Mouse (Mus musculus) spleen, postnatal 36 days (tissue): ENCODE data around the gene Ccser1.

ENCODE experiments used
- DNase-seq, 2 experiments: peaks; one replicate each; pipeline ENCODE4 v3.0.0; 2022; ENCODE audit warnings: low spot score in 2 of 2, mixed read lengths in 1 of 2

The Ccser1 gene

GRCm38 (mm10) chr6:61687002-61687401, 506.9 kb downstream of the Ccser1 start:
- DNase-seq, result no peak

DNA sequence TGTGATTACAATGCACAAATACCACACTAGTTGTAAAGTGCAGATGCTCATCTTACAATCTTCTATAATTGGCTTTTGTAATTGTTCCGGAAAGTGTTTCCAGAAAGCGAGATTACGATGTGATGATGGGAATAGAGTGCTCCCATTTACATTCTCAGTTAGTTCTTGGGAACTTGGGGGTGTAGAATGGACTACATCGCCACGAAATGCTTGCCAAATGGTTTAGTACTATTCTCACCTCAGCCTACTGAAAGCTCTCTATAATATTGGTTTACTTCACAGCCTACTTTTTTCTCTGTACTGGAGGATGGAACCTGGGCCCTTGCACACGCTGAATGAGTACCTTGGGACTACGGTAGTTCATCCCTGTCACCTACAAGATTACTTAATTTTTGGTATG, 522.9 kb downstream of the Ccser1 start:
- no peak for DNase-seq

DNA sequence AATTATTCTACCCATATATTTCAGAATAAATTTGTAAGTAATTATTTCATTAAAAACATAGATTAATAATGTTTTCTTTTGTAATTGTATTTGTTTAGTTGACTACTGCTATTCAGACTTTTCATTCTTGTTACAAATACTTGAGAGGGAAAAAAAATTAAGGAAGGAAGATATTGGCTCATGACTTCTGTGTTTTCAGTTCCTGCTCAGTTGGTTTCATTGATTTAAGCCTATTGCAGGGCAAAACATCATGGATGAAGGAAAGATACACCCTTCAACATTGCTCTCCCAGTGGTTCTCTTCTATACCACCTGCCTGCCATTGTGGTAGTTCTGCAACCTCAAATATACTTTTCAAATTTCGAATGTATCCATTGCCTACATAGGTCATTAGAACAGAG, 541.1 kb downstream of the Ccser1 start:
- no peak for DNase-seq

DNA sequence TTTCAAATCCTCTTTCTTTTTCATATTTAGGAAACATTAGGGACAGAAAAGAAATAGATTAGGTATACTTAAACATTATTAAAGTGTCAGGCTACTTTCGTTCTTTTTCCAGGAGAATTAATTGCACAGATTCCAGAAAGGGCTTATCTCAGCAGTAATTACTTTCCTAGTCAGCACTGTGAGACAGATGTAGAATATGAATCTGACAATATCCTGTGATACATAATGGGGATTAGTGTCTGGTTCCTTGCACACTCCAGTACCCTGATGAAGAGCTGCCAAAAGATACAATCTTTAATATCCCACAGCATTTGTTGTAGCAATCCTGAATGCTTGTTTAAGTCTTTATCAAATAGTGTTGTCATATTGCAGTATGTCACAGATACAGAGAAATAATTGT, 548.9 kb downstream of the Ccser1 start:
- no peak for DNase-seq

GRCm38 (mm10) chr6:61730088-61730880, 550.2 kb downstream of the Ccser1 start:
- no peak for DNase-seq

GRCm38 (mm10) chr6:61746346-61746745, 566.2 kb downstream of the Ccser1 start:
- no peak for DNase-seq

DNA sequence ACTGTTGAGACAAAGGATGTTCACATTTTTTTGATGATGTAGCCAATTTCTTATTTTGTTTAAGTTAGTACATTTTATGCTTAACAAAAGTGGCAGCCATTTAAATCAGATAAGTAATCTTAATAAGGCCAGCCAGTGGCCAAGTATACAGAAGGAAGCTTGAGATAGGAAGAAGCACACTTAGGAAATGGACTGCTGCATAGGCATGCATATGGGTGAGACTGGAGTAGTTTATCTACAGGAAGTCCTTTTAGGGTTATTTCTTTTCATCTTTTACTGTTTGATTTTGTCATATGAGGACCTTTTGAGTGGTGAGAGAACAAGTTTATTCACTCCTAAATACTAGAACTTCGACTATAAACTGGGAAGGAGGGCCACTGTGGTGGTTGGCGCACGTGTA, 582.0 kb downstream of the Ccser1 start:
- no peak for DNase-seq

DNA sequence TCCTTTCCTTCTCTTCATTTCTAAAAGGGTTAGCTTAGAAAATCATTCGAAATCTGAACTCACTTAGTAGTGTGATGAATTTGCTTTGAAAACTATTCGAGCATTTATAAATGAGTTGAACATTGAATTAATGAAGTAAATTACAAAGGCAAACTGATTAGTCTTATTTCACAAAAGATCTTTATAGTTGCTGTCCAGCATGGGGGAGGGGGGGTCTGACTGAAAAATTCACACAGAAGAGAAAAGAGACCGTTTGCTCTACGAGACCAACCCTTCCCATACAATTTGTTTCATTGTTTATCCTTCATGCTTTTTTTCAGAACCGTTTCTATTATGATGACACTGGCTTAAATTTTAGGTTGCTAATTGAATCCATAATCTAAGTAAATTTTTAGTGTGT, 583.3 kb downstream of the Ccser1 start:
- no peak for DNase-seq

DNA sequence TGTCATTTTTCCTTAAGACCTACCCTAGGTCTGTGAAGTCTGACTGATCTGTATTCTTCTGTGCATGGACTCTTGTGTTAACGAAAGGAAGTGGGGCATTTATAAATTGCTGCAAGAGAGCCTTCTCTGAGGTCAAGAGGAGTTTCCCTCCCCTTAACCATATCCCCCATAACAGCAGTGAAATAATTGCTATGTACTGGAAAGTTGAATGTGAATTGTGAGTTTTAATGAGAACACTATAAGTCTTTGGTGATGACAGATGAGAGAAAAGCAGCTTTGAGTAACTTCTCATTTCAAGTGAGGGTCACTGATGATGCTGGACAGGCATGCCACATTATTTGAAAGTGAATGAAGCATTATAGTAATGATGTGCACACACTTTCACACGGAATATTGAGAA, 585.7 kb downstream of the Ccser1 start:
- DNase-seq, result no peak

GRCm38 (mm10) chr6:61767151-61767550, 587.0 kb downstream of the Ccser1 start:
- no peak for DNase-seq

DNA sequence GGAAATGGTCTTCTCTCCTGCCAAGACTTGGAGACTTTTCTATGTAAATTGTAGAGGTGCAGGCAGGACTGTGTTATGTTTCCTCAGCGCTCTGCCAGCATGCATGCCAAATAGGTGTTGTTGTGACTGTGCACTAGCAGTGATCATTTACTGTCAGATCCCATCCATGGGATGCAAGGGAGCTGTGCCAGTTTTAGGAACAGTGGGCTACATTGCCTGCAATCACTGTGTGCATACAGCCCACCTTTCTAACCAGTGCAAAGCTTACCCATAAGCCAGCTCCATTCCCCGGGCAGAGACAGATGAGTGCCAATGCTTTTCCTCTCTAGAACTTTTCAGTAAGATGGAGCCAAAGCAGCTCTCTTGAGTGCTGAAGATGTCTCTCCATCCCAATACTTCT, 606.6 kb downstream of the Ccser1 start:
- no peak for DNase-seq

DNA sequence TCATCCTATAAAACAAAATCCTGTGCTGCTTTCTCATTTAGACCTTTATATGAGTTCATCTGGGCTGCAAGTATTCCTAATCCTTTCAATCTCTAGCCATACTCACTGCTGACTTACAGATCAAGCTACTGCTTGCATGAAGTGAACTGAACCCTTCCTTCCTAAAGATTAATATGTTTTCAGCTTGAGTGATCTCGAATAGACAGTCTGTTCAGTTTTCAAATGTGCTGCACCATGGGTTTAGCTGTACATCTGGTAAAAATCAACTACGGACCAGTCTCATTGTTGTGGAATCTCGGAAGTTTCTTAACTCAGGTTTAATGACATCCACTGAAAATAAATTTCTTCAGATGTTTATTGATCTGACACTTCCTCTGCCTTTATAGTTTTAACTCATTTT, 620.8 kb downstream of the Ccser1 start:
- DNase-seq, result no peak

- DNase-seq, result no peak
These were observed 625.4 kb downstream of the Ccser1 start for GRCm38 (mm10) chr6:61805481-61805880.

DNA sequence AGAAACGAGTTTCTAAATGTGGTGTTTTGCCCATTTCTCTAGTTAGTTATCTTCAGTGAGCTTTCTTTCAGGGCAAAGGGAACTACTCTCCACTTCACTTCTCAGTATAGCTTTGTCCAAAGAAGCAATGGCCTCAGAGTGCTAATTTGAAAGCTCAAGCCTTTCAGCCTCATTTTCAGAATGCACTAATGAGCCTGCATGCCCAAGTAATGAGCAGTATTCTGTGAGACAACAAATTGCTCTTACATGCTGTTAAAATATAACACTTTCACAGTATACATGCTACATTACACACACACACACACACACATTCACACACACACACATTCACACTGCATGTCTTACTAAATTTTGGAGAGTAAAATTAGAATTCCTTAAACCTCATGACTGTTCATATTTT, 637.6 kb downstream of the Ccser1 start:
- DNase-seq, result no peak

GRCm38 (mm10) chr6:61876302-61876701, 696.2 kb downstream of the Ccser1 start:
- DNase-seq, result no peak

DNA sequence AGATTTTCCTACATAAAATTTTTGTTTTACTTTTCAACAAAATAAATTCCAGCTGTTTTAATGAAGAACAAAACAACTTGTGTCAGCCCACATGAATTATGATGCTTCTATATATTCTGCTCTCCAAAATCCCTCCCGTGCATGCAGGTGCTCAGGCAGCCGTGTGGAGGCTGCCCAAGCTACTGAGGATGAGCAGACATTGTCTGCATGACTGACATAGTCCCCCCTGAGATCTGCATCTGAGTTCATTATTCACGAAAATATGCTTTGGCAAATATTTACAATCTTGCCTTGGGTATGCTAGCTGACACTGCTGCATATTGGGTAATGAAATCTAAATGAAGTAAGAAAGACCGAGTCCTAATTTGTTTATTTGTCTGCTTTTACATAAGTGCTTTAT, 718.1 kb downstream of the Ccser1 start:
- no peak for DNase-seq

- no peak for DNase-seq
These were observed 722.6 kb downstream of the Ccser1 start for GRCm38 (mm10) chr6:61902715-61903114.

GRCm38 (mm10) chr6:61912896-61913295, 732.8 kb downstream of the Ccser1 start:
- DNase-seq, result no peak

- no peak for DNase-seq
These were observed 751.5 kb downstream of the Ccser1 start for GRCm38 (mm10) chr6:61931622-61932021.

DNA sequence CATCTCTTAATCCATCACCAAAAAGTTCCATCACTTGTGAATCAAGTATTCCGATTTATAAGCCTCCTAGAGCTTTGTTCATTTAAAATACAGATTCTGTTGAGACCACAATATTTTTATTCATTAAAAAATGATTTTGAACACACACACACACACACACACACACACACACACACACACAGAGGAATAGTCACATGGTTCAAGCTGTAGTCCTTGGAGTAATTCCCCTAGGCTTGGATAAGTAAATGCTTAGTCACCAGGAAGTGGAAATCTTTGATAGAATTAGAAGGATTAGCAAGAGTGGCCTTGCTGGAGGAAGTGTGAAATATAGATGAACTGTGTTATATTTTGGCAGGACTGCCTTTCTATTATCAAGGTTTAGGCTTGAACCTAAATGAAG, 756.5 kb downstream of the Ccser1 start:
- no peak for DNase-seq

DNA sequence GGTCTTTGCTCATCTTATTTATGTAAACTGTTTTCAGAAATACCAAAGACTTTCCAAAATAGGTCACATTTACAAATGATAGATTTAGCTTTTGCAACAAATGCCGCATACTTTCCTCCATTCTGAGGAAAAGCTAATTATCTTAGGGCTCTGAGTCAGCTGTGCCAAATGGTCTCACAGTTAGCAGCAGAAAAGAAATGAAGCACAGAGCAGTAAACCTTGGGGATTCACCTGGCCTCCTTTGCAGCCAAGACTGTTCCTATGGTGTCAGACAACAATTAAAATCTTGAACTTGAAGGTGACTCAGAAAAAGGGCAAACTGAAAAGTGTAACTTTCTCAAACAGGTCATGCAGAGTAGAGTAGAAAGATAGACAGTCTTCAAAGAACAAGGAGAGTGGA, 759.1 kb downstream of the Ccser1 start:
- DNase-seq, result no peak

- DNase-seq, result no peak
These were observed 773.6 kb downstream of the Ccser1 start for GRCm38 (mm10) chr6:61953703-61954102.

DNA sequence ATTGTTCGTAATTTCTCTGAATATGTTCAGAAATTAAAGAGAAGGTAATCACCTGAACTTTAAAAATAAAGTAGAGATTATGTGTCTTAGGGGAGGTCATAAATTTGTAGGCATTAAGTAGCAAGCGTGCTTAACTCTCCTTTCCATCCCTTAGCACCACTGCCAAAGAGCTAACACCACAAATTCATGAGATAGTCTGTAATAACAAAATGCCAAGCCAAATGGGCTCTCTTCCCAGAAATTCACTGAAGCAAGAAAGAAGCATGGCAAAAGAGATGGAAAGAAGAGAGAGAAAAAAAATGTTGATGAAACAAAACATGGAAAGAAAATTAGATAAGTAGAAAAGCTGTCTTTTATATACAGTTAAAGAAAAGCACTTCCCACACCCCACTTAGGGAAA, 796.8 kb downstream of the Ccser1 start:
- no peak for DNase-seq

- no peak for DNase-seq
These were observed 798.3 kb downstream of the Ccser1 start for GRCm38 (mm10) chr6:61978379-61978778.
